Comparison of ENCODE assay signal across 26 mouse cellular contexts in genomic region chr17:4610481-4610880, GRCm38 (mm10).
A peak's percentile ranks its signal among the peaks of the same experiment; 100 is the strongest.
DNase-seq lines count a peak whose midpoint lies in the region; ATAC-seq lines count a peak whose summit lies in the region.
"Had no signal": no experiment of that assay in that cellular context is flagged by ENCODE, and none has a peak within 500 bp of the region (broad histone marks: within the 10 kb centered on the region; RNA-seq: fewer than 3 reads in every experiment).

No protein-coding gene starts in this region.

- H3K9ac ChIP-seq in kidney, embryonic 16.5 days (replicated peaks; ENCODE audit: low read length): no peak overlapping the region
- no peak overlapping the region for H3K9ac ChIP-seq in midbrain, embryonic 15.5 days
- H3K9ac ChIP-seq: embryonic facial prominence, embryonic 15.5 days; heart, embryonic 15.5 days; hindbrain, embryonic 14.5 days; limb, embryonic 13.5 days; liver, embryonic 14.5 days; neural tube, embryonic 12.5 days; stomach, embryonic 15.5 days had no signal

- no peaks in the 10 kb centered on the region for H3K4me1 ChIP-seq in kidney, embryonic 16.5 days (ENCODE audit: insufficient read depth, low read length)
- H3K4me1 ChIP-seq in embryonic facial prominence, embryonic 10.5 days: peaks cover 5% of the 10 kb centered on the region
- H3K4me1 ChIP-seq in midbrain, embryonic 15.5 days: no peaks in the 10 kb centered on the region
- H3K4me1 ChIP-seq: embryonic facial prominence, embryonic 15.5 days; limb, embryonic 13.5 days; neural tube, embryonic 12.5 days; stomach, embryonic 15.5 days had no signal

- 69% methylated on average over 8 of the region's 8 CpGs for WGBS in kidney, embryonic 16.5 days
- WGBS in embryonic facial prominence, embryonic 10.5 days: 76% methylated on average over 8 of the region's 8 CpGs
- WGBS in midbrain, embryonic 15.5 days: 85% methylated on average over 8 of the region's 8 CpGs

- H3K27ac ChIP-seq in kidney, embryonic 16.5 days (ENCODE audit: low read length): no peak overlapping the region
- H3K27ac ChIP-seq in embryonic facial prominence, embryonic 10.5 days (replicated peaks): no peak overlapping the region
- H3K27ac ChIP-seq in midbrain, embryonic 15.5 days: no peak overlapping the region
- H3K27ac ChIP-seq: embryonic facial prominence, embryonic 15.5 days; gastrocnemius, adult 2 months; heart, embryonic 15.5 days; hindbrain, embryonic 14.5 days; limb, embryonic 13.5 days; liver, embryonic 14.5 days; neural tube, embryonic 12.5 days; stomach, embryonic 15.5 days had no signal

- H3K27me3 ChIP-seq in kidney, embryonic 16.5 days (ENCODE audit: insufficient read depth, low read length): no peaks in the 10 kb centered on the region
- no peaks in the 10 kb centered on the region for H3K27me3 ChIP-seq in embryonic facial prominence, embryonic 10.5 days (replicated peaks; ENCODE audit: low read depth, poor library complexity, severe bottlenecking)
- H3K27me3 ChIP-seq in midbrain, embryonic 15.5 days (replicated peaks): no peaks in the 10 kb centered on the region
- H3K27me3 ChIP-seq: CH12.LX; embryonic facial prominence, embryonic 15.5 days; heart, embryonic 15.5 days; limb, embryonic 13.5 days; neural tube, embryonic 12.5 days; Patski; stomach, embryonic 15.5 days had no signal

- no peak overlapping the region for H3K4me2 ChIP-seq in kidney, embryonic 16.5 days (replicated peaks; ENCODE audit: low read depth, low read length)
- no peak overlapping the region for H3K4me2 ChIP-seq in midbrain, embryonic 15.5 days
- H3K4me2 ChIP-seq: embryonic facial prominence, embryonic 15.5 days; heart, embryonic 15.5 days; hindbrain, embryonic 14.5 days; limb, embryonic 13.5 days; neural tube, embryonic 12.5 days; stomach, embryonic 15.5 days had no signal

- no peak for ATAC-seq in kidney, embryonic 16.5 days (ENCODE audit: low FRiP score, low TSS enrichment)
- no peak for ATAC-seq in midbrain, embryonic 15.5 days (replicated peaks)
- ATAC-seq: forebrain, embryonic 14.5 days; Patski had no signal

- no peak overlapping the region for H3K4me3 ChIP-seq in kidney, embryonic 16.5 days (ENCODE audit: low read length)
- no peak overlapping the region for H3K4me3 ChIP-seq in embryonic facial prominence, embryonic 10.5 days
- H3K4me3 ChIP-seq in midbrain, embryonic 15.5 days: no peak overlapping the region
- H3K4me3 ChIP-seq: embryonic facial prominence, embryonic 15.5 days; gastrocnemius, adult 2 months; heart, embryonic 15.5 days; limb, embryonic 13.5 days; neural tube, embryonic 12.5 days; stomach, embryonic 15.5 days had no signal

- no peaks in the 10 kb centered on the region for H3K9me3 ChIP-seq in kidney, embryonic 16.5 days (ENCODE audit: low read length)
- no peaks in the 10 kb centered on the region for H3K9me3 ChIP-seq in embryonic facial prominence, embryonic 10.5 days
- no peaks in the 10 kb centered on the region for H3K9me3 ChIP-seq in midbrain, embryonic 15.5 days
- H3K9me3 ChIP-seq: embryonic facial prominence, embryonic 15.5 days; heart, embryonic 15.5 days; neural tube, embryonic 12.5 days; stomach, embryonic 15.5 days had no signal

- no peaks in the 10 kb centered on the region for H3K36me3 ChIP-seq in kidney, embryonic 16.5 days (ENCODE audit: insufficient read depth, low read length)
- no peaks in the 10 kb centered on the region for H3K36me3 ChIP-seq in embryonic facial prominence, embryonic 10.5 days (replicated peaks)
- H3K36me3 ChIP-seq in midbrain, embryonic 15.5 days (replicated peaks): no peaks in the 10 kb centered on the region
- H3K36me3 ChIP-seq: embryonic facial prominence, embryonic 15.5 days; G1E; heart, embryonic 15.5 days; limb, embryonic 13.5 days; neural tube, embryonic 12.5 days; stomach, embryonic 15.5 days had no signal

- DNase-seq in kidney, adult 18-20 months: peak; percentile 20
- peak; percentile 10 for DNase-seq in embryonic facial prominence, embryonic 10.5 days (ENCODE audit: low spot score)
- DNase-seq in kidney, postnatal 25 days: peak; percentile 14 to 54
- DNase-seq in lung, postnatal 25 days (ENCODE audit: low spot score): peak; percentile 18
- DNase-seq in left cerebral cortex, adult 8-10 months (ENCODE audit: low spot score in 2 of 2): no peak
- DNase-seq: adrenal gland, adult 2 months; cerebellum, adult 8-10 months; gastrocnemius, adult 2 months; heart, postnatal 36 days; layer of hippocampus, postnatal 36 days; retina, postnatal 1 day; right cerebral cortex, postnatal 25 days; thymus, postnatal 25 days had no signal

Comparison
In these comparisons a context has a peak if more than half of its experiments do, and no peak if none do; other contexts are left out.
1. DNase-seq: peak in kidney, adult 18-20 months (single experiment), embryonic facial prominence, embryonic 10.5 days (single experiment), kidney, postnatal 25 days (2 of 2) and lung, postnatal 25 days (single experiment); none in left cerebral cortex, adult 8-10 months (0 of 2).